Mouse (Mus musculus) liver, postnatal 0 days (tissue): ENCODE results near the gene Bcl7a.
A peak's percentile ranks its signal among the peaks of the same experiment; 100 is the strongest.

Experiments
- CTCF ChIP-seq: sonication (generic); IDR thresholded peaks from 2 replicates; pipeline ENCODE4 v1.5.1; 2016; ENCODE audit warnings: antibody characterized with exemption, low read depth
- EP300 ChIP-seq: IDR thresholded peaks from 2 replicates; pipeline ENCODE4 v1.6.1; 2016; ENCODE audit warnings: antibody characterized with exemption, low read depth, mild to moderate bottlenecking

GRCm38 (mm10) chr5:123320136-123320535 is 23.5 kb upstream of the Bcl7a start:
- TF ChIP-seq EP300 (no peak), CTCF (peak; percentile 33)
